Mouse (Mus musculus): ENCODE data around the gene Gstp2.

DNA sequence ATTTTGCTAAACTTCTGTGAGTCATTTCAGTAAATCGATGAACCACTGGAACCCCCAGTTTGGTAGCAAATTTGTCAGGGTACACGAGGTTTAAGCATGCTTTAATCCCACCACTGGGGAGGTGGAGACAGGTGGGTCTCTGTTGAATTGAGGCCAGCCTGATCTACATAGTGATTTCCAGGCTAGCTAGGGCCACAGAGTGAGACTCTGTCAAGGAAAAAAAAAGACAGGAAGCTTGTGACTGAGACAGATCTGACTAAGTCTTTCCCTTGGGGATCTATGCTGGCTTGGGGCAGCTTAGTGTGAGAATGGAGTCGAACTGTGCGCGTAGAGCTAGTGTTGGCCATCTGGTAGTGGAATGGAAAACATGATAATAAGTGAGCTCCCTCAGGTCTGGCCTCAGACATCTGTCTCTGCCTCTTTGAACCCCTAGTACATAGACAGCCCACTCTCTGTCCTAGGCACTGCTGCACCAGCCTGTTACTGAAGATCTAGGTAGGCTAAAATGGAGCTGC lies 6.8 kb upstream of the Gstp2 start:
- TF ChIP-seq EP300 (IDR thresholded peaks at IDR 0.05) = no peak
- no peak for TF ChIP-seq CTCF (IDR thresholded peaks at IDR 0.05)
